Mouse (Mus musculus) monocyte, adult 2 months (primary cell): Measurements from ENCODE around the gene Sumo1.

Experiments
- DNase-seq, 2 experiments: peaks; one replicate each; pipeline ENCODE4 v3.0.0; 2022; ENCODE audit warnings: low spot score in 2 of 2, low read depth in 1 of 2

Gene Sumo1

DNA sequence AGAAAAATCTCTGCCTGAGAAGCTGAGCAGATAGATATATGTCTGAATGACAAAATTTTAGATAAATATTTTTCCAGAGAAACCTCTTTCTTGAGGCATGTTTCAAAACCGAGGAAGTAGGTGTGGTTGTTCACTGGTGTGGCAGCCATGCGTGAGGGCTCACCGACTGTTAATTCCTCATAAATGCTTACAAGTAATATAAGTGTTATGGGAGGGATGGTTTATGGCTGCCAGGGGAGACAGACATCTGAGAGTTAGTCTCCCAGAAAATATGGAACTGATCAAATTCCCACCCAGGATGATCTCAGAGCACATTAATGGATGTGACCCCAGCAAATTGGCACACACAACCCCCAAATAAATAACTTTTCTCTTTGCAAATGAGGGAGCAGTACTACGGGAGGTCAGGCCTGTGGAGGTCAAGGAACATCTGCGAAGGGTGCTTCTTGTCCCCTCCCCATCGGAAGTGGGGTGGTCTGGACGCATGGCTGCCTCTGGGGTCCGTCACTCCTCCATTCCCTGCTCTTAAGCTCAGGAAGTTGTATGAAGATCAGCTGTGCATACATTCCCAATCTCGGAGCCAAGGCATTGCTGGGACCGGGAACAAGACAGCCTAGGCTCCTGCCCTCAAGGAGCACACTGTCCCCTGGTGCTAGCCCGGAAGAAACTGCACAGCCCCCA, 75.9 kb downstream of the Sumo1 start:
- DNase-seq = no peak

DNA sequence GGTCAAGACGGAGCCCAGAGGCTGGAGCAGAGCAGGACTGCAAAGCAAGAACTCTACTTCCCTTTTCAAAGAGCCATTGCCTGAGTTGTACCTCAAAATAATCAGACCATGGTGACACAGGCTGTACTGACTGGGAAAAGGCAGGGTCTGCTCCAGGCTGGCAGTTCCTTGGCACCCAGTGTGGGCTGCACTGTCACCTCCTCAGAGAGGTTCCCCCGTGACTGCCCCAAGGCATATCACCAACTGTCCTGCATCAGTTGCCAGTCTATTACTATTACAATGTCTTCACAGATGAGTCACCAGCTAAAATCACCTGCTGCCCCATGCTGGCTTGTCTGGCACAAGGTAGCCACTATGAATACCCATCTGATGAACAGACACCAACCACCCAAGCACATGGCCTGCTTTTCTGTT, 77.0 kb downstream of the Sumo1 start:
- DNase-seq = no peak

DNA sequence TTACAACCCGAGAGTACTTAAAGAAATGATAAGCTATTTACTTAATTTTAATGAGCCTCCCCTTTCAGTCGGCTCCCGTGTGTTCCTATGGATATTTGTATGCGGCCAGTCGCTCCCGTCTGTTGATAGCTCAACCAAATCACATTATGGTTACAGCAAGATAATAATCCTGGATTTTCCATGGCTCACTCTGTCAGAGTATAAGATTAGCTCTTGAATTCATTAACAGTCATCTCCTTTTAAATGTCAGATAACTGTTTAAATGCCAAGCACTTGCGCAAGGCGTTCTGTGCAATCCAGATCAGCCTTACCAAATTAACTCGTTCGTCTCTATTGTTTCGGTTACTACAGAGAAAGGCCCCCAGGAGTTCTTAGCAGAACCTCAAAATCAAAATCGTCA, 77.8 kb downstream of the Sumo1 start:
- no peak for DNase-seq

DNA sequence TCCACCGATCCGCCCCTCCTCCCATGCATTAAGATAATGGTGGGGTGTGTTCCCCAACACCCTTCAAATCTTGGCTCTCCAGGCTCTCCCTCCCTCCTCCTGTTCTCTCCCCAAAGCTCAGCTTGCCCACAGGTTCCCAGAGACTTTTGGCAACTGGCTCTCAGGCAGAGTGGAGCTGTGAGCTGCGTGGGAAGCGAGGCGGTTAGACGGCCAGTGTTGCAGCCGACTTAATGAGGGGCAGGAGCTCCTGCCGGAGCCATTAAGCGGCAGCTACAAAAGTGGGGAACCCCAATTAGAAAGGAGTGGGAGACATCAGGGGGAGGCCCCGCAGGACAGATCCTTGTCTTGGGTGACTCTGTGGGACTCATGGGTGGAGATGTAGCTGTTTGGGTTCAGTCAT, 78.3 kb downstream of the Sumo1 start:
- no peak for DNase-seq

DNA sequence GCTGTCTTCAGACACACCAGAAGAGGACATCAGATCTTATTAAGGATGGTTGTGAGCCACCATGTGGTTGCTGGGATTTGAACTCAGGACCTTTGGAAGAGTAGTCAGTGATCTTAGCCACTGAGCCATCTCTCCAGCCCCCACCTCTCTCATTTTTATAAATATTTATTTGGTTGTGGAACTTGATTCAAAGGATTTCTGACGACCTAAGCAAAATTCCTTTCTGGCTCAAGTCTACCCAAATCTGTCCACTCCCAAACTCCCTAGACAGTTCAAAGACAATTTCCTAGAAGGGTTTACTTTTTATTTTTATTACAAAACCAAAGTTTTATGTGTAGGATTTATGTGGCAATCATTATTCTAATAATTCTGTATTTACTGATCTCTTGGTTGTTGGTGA, 81.4 kb downstream of the Sumo1 start:
- no peak for DNase-seq

DNA sequence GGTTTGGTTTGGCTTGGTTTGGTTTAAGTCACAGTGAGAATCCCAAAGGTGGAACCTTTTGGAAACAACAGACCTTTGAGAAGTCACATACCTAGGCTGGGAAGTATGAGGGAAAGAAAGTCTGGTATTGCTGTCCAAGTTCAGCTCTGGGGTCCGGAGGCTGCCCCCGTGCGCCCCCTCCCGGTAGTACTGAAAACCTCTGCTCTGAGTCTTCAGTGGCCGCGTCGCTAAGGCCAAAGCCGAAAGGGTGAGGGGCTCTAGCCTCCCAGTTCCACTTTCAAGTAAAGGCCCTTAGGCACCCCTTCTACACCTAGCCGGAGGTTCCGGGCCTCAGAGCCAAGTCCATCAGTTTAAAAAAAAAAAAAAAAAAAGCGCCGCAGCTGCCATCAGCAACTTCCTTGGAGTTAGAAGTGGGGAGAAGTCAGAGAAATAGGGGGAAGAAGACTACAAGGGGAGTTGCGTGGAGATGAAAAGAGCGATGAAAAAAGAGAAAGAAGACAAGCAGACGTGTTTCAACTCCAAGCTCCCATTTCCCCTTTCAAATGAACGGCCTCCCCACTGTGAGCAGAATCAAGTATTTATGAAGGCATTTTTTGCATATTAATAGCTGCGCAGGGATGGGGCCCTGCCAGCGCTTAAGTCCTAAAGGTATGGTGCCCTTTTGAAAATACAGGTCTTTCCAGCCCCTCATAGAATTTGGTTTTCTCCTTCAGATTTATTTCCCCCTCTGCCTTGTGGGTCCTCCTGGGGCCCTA, 85.8 kb downstream of the Sumo1 start:
- no peak for DNase-seq

DNA sequence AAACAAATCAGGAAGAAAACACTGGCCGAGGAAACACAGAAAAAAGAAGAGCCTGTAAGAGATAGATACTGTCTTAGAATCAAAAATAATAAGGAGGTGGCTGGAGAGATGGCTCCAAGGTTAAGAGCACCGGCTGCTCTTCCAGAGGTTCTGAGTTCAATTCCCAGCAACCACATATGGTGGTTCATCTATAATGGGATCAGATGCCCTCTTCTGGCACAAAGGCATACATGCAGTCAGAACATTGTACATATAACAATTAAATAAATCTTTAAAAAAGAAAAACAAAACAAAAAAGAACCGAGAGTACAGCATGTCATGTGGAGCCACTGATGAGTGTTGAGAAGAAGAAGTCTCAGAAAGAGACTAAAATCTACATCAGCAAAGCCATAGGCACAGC, 89.8 kb downstream of the Sumo1 start:
- DNase-seq = no peak

DNA sequence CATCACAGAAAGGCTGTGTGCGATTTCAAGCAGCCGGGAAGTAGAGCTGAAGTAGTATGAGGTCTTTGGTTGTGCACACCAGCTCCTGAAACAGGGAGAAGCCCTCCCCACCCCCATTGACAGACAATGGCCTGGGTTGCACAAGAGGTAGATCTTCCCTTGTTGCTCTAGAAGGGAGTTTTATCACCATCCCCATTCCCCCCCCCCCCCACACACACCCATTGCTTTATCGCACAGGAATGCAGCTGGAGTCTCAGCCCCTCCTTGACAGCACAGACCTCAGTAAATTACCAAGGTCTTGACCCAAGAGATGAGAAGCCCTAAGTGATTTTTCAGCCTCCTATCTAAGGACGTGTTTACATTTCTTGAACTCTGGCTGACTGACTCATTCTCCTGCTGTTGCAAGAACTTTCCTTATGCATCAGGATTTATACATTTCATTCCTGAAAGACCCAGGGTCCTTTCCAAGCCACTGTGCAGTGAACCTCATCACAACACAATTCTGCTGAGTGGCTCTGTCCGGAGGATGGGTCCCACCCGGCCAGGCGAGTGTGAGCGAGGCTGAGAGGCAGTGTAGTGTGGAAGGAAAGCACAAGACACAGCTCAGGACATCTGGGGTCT, 90.4 kb downstream of the Sumo1 start:
- no peak for DNase-seq

DNA sequence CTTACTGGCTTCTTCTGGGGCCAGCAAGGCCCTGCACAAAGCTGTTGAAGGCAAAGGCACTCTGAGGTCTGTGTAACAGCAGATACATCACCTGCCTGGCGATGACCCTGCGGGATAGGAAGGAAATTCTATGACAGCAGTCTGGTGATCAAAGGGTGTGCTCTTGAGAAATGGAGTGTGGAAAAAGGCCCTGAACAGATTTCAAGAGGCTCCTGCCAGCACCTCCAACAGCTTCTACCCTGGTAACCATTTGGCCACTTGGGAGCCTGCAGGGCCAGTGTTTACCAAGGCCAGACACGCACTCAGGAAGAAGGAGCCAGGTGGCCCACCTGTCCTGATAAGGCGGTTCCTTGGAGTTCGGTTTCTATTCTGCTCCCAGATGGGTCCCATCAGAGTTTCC, 91.3 kb downstream of the Sumo1 start:
- no peak for DNase-seq

DNA sequence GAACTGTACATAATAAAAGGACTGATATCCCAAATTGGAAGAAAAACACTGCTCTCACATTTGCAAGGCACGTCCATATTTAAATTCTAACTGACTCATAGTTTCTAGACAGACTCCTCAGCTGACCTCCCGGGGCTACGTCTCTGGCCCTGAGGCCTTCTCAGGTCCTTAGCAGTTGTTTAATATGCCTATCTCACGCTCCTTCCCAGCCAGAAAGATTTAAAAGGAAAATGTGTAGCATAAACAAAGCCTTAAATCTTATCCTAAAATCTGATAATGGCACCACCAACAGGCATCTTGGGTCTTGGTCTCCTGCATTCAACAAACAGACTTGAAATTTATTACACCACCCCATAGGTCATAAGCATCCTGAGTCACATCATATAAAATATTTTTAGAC, 91.9 kb downstream of the Sumo1 start:
- no peak for DNase-seq

DNA sequence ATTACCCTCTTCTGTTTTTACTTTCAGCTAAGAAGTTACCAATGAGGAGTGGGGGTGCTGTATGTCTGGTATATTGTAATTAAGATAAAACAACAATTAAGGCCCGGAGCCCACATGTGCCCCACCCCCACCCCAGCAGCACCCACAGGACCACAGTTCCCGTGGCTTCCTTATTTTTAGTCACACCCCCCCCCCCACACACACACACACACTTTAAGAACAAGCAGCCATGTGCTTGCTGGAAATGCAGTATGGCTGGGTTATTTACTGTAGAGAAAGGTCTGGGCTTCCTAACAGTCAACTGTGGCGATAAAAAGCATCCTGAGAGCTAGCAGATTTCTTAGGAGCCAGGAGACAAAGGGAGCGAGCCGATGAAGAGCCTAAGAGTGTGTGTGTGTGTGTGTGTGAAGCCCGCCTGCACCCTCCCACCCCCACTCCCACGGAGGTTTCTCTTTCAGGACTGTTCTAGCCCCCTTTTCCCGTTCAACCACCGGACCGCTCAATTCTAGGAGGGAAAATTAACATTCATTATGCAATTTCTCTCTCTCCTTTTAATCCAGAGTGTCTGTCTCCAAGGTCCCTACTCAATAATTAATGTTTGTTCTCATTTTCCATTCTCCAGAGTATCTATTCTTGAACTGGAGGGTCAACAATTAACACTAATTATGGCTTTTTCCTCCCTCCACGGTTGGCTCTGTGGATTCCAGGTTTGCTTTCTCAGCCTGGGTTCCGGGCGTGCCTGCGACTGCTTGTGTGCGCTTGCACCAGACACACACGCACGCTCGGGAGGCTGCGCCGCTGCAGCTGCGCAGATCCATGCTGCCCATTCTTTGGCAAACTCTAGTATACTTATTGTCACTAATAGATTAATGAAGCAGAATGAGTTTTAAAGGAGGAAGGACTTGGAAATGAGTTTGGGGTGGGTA, 96.1 kb downstream of the Sumo1 start:
- no peak for DNase-seq

DNA sequence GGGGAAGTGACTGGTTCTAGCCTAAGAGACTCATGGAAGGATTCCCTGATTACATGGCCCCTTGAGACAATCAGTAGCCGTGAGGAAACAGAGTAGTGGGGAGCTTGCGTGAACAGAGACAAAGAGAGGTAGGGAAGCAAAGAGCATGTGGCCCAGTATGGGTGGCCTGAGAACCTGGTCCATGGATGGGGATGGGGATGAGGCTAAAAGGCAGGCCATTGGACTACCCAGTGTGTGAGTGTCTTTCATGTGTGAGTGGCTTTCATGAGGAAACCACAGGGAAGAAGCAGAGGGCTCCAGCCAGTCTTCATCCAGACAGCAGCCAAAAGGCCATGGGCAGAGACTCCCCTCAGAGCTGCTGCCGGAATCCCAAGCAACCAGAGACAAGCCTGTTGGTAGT, 96.8 kb downstream of the Sumo1 start:
- no peak for DNase-seq

DNA sequence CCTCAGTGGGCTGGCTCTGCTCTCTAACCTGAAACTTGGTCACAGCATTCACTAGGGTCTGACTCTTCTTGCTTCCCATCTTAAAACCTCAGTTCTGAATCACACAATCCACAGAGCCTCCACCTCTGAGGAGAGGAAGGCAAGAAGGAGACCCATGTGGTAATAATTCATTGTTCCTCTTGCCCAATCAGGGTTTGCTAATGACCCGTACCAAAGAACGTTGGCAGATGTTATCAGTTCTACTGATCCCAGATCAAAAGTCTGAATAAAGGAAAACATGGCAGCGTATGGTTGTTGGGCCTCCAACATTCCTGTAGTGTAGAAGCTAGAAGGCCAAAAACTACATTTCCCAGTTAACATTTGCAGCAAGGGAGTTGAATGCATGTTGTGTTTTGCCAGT, 99.1 kb downstream of the Sumo1 start:
- no peak for DNase-seq

DNA sequence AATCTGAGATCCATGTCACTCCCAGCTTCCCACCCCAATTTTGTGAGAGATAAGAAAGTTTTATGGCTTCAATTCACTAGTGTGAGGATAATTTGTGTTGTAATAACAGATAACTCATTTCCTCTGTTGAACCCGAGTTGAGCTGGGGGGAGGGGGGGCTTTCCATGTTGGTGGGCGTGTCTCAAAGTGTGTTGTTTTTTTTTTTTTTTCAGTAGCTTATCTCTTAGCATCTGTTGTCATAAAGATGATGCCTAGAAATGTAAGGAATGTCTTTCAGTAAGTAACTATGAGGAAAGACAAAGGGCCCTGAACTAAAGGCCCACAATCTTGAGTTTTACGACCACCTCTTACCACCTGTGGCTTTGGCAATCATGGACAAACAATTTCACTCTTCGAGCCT, 99.9 kb downstream of the Sumo1 start:
- DNase-seq = no peak

DNA sequence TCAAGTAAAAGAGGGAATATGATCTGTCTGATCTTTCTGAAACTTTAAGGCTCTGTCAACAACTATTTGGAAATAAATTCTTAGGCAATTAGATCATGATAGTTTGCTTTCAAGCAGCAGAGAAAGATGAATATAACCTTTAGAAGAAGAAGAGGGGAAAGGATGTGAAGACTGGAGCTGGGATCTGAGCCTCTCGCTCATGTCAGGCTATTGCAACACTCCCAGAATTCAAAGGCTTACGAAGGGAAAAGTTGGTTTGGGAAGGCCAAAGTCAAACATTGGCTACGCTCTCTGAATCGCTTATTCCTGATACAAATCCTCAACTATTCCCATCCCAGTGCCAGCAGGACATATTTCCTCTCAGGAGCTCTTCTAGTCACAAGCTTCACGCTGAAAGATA, 101.3 kb downstream of the Sumo1 start:
- no peak for DNase-seq

DNA sequence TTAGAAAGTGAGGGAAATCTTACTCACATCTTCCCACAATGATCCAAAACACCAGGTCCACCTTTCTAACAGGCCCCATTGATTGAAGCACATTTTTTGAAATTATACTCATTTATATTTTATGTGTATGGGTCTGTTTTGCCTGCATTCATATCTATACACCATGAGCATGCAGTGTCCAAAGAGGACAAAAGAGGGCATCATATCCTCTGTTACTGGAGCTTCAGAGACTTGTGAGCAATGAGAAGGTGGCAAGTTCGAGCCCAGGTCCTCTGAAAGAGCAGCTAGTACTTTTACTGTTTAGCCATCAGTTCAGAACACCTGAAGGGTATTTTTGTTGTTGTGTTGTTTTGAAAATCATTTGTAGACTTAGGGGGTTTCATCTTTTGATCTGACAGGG, 102.4 kb downstream of the Sumo1 start:
- DNase-seq = no peak

DNA sequence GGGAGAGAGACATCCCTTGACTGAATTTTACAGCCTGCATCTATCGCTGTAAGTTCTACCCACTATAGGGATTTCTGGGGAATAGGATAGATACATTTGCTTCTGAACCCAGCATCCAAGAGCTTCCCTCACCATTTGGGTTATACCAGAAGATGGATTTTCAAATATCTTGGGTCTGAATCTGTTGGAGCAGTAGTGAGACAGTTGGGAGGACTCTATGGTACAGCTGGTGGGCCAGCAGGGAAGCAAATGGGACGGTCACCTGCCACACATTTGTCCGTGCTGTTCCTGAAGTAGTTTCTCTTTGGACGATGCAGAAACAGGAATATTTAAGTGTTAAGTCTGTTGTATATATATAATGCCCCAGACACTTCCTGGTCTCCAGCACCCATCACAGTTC, 103.1 kb downstream of the Sumo1 start:
- no peak for DNase-seq

DNA sequence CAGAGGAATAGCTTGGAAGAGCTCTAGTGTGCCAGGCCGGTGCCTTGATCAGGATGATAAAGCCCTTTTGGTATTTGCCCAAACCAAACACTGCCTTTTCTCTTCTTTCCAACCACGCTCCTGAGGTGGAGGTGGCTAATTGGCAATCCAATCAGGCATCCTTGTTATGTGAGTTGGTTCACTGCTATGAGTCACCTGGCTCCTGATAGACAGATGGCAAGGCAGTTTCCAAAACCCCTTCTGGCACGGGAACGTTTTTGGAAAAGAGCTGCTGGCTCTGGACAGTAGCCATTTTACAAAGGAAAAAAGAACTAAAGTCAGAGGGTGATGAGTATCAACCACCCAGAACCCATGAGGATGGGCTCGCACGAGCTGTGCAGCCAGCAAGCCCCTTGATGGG, 103.7 kb downstream of the Sumo1 start:
- no peak for DNase-seq

DNA sequence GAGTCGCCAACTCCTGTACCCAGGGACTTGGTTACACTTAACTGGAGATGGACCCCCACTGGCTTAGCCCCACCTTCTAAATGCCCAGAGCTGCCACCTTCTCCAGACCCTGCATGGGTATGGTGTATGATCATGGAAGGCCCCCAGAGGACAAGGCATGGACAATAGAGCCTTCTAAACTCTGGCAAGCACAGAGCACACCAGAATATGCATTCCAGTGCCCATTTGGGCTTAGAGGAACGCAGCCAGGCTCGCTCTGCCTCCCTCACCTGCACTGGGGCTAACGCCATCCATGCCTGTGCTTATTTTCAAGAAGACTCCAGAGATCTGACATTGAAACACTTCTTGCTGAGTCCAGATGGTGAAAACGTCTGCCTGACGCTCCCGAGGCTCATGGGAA, 104.4 kb downstream of the Sumo1 start:
- DNase-seq = no peak

DNA sequence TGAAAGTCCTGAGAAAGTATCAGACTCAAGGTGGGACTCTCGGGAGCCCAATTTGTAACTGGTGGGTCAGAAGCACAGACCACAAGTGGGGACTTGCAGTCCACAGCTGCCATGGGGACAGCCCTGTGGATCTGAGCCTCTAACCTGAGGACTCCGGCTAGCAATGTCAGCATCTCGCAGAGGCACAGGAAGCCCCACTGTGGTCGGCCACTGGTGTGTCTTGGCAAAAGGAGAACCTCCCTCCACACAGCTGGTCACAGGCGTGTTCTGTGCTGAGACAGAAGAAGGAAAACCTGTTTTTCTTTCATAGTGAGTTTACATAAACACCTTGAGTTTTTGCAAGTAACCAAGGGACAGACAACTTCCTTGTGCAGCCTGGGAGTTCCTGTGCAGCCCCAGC, 104.8 kb downstream of the Sumo1 start:
- no peak for DNase-seq

DNA sequence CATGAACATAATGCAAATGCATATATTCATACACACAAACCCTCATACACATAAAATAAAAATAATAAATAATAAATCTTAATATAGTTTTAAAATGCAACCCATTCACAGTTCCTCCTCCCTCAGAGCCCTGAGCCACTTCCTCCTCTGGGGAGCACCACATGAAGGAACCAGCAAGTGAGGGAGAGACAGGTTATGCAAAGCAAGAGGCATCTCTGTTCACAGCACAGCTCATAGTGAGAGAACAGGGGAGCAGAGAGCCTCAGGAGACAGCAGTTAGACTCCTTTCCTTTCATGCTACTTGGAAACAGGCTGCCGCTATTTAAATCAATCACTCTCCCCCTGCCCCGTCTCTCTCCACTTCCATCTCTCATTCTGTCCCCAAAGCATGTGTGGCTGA, 107.1 kb downstream of the Sumo1 start:
- no peak for DNase-seq

DNA sequence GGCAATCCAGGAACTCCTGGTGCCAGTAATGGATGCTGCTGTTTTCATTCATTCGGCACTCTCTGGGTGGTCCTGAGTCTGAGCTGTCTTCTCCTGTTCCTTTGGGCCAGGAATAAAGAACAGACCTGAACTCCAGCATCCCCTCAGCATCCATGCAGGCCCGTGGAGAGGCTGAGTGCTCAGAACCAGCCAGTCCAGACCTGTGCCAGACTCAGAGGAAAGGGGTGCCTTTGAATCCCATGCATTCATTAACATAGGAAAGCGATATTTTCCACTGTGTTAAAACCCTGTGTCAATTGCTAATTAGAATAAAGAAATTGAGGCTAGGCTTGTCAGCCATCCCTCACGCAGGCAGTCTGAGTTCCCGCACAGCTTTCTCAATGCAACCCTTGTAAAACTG, 116.9 kb downstream of the Sumo1 start:
- DNase-seq = no peak
